Mouse (Mus musculus) Patski (cell line): ENCODE data around the gene Cntrob. TPM values are rescaled to one million over a fixed set of nuclear protein-coding genes. Genes with fewer than 3 reads are reported as not detected.

ENCODE experiments used
- ATAC-seq: fragments of 100-300 bp; one replicate; pipeline ENCODE4 v1.8.0; 2021
- CTCF ChIA-PET: fragments of 350-600 bp; sonication (Branson Sonifier 250); formaldehyde crosslinking; loops from one replicate; lab custom pipeline; 2022; ENCODE audit warnings: inconsistent platforms; lab: Charles Lee
- POLR2A ChIA-PET: fragments of 350-600 bp; sonication (Branson Sonifier 250); formaldehyde crosslinking; loops from one replicate; lab custom pipeline; 2022; ENCODE audit warnings: antibody characterized with exemption, inconsistent platforms; lab: Charles Lee
- DNase-seq: peaks from one replicate; pipeline ENCODE4 v3.0.0-alpha.2; 2011; ENCODE audit warnings: low read depth, low spot score
- H3K27me3 ChIP-seq: fragments of 371-371 bp; one replicate; pipeline ENCODE4 v1.5.1; 2021
- CTCF ChIP-seq: fragments of 100-300 bp; IDR thresholded peaks from one replicate; pipeline ENCODE4 v1.5.1; 2021
- in situ Hi-C: fragments of 300-500 bp; cut with MboI; formaldehyde crosslinking; loops from 3 replicates; pipeline ENCODE4 v1.11.1; 2018; ENCODE audit warnings: low pct_unique_long_range_greater_than_20kb, mixed read lengths
- polyA plus RNA-seq: library from polyadenylated mRNA; unstranded; gene quantifications from one replicate; pipeline ENCODE4 v1.2.3, GENCODE M21; 2021

Cntrob gene
- polyA plus RNA-seq, 1 experiment from 2014 or later = 21.1 TPM

DNA sequence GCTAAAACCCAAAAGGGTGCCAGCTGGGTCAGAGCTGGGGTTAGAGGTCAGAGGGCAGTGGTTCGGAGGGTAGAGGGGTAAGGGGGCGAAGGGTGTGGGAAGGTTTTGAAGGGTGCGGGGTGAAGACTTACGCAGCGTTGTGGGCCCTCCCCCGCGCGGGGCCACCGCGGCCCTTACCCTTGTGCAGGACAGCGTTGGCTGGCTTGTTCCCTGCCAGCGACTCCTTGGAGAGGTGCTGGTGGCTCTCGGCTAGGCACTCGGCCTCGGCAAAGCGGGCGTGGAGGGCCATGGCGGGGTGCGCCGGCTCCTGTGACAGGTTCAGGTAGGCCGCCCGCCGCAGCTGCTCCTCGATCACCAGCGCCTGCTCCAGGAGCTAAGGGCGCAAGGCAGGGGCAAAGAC is 22.9 kb upstream of the Cntrob start:
- ATAC-seq (no peak), DNase-seq (no peak)
- no peaks in the 10 kb centered on the region for H3K27me3 ChIP-seq
- ChIA-PET POLR2A (no interaction called here), CTCF (no interaction called here)
- in situ Hi-C loops = no loop called here
- no peak for TF ChIP-seq CTCF

DNA sequence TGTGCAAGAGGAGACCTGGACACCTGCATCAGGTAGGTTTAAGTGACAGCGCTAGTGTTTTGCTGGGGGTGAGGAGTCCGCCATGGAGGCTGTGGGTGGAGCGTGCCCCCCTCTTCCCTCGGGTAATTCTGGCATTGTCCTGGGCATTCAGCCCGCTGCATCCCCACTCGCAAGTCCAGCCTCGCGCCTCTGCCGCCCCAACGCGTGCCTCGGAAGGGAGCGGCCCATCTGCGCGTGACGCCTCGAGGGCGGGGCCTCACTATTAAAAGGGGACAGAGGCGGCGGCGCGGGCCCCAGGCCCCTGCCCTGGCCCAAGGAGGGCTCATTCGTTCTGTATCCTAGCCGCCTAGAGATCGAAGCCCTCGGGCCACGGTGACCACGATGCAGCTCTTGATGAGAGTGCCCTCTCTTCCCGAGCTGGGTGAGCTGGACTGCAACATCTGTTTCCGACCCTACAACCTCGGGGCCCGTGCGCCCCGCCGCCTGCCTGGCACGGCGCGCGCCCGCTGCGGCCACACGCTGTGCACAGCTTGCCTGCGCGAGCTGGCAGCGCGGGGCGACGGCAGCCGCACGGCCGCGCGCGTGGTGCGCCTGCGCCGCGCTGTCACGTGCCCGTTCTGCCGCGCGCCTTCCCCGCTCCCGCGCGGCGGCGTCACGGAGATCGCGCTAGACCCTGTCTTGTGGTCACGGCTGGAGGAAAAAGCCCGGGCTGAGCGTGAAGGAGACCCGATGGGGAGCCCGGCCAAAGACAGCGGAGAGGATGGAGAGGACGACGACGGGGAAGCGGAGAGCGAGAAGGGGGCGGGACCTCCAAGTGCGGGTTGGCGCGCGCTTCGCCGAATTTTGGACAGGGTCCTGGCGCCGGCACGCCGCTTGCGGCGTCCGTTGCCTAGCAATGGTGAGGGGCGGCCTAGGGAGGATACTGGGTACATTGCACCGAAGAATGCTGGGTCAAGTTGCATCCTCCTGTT is 16.9 kb upstream of the Cntrob start, which contains the start of gene Rnf227:
TSS of gene Rnf227 (plus strand) at position 301 of the 971 bp plus-strand sequence.
- no peak for TF ChIP-seq CTCF
- no peaks in the 10 kb centered on the region for H3K27me3 ChIP-seq
- POLR2A ChIA-PET = interaction anchor here (1.1 to 1.3 kb wide), 4 partner anchors 11 to 28 kb away, joined by 3 to 4 read pairs (median 4); partner anchors contain the start of gene Kcnab3
- CTCF ChIA-PET = no interaction called here
- in situ Hi-C loops = no loop called here
- DNase-seq (no peak), ATAC-seq (peak; percentile 26)

DNA sequence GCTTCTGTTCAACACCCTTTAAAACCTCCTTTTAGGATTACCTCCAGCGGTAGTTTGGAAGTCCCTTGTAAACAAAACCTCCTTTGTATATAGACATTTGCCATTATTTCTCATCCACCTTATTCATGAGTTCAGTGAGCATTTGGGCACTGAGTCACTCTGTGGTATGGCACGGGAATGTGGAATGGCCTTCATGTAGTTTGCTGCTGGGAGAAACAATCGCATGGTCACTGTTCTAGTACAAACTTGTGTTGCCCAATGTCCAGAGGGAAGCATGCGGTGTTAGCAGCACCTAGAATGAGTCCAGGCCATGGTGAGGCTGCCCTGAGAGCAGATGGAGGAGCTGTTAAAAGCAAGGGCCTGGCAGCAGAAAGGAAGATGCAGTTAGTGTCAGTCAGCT is 11.2 kb upstream of the Cntrob start:
- POLR2A ChIA-PET = interaction anchor here (0.6 kb wide), 1 partner anchor 97 kb away, joined by 3 read pairs; no protein-coding TSS in a partner anchor
- CTCF ChIA-PET = no interaction called here
- ATAC-seq (peak; percentile 68), DNase-seq (peak; percentile 49)
- in situ Hi-C loops = no loop called here
- no peaks in the 10 kb centered on the region for H3K27me3 ChIP-seq
- no peak for TF ChIP-seq CTCF

DNA sequence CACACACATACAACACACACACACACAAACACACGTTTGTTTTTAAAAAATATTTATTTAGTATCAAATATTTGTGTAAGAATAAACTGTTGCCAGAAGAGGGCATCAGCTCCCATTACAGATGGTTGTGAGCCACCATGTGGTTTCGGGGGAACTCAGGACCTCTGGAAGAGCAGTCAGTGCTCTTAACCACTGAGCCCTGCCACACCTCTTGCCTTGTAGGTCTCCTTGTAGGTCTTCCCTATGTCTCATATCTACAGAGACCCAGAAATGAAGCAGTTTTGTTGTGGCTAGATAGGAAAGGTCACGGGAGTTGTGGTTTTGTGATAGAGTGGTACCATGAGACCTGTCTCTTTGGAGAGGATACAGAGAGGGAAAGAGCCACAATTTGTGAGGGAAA is 10.3 kb upstream of the Cntrob start:
- H3K27me3 ChIP-seq = no peaks in the 10 kb centered on the region
- TF ChIP-seq CTCF = no peak
- ATAC-seq (no peak), DNase-seq (no peak)
- CTCF ChIA-PET = interaction anchor here (1.3 kb wide), 1 partner anchor 10 kb away, joined by 4 read pairs; the partner anchor contains the start of gene Trappc1
- in situ Hi-C loops = no loop called here
- POLR2A ChIA-PET = no interaction called here

DNA sequence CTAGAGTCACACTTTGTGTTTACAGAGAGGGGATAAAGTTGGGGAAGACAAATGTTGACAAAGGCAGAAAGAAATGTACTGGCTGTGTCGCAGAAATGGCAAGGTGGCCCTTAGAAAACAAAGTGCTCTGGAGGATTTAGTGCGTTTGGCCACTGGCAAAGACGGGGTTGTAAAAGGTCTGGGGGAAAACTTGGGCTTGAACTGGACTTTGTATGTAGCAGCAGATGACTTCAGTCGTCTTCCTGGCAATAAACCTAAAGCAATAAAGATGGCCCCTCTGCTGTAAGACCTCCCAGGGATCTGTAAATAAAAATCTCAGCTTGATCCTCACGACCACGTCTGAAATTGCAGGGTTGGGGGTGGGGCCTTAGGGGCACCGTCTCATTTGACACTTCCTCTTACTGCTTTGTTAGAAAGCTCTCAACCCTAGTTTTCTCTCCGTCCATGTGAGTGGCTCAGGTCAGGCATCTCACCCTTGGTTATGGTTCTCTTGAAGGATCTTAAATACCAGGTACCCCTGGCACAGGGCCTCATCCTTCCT is 9.2 kb upstream of the Cntrob start:
- CTCF ChIA-PET = interaction anchor here (0.7 to 1.3 kb wide), 4 partner anchors 8 to 64 kb away, joined by 3 to 4 read pairs (median 4); partner anchors contain the start of gene Trappc1
- ATAC-seq = no peak

DNA sequence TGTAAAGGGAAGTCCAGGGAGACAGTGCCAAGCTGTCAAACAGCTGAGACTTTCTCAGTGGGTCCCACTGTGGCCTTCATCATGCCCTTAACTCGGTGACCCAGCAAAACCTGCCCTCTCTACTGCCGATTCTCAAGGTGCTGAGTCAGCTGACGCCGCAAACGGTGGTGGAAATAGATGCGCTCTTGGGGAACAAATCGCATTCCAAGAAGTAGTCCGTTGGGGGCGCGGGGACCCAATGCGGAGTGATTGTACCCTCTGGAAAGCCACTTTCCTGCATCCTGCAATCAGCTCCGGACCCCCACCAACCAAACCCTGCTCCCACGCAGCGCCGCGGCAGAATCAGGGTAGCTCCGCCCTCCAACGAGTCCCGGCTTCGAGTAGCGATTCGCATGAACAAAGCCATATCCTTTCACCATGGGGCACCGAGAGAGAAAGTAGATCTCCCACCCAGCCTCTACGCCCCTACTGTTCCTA is 8.4 kb upstream of the Cntrob start:
- CTCF ChIA-PET = interaction anchor here (1.1 to 1.2 kb wide), 2 partner anchors 55 to 63 kb away, joined by 3 to 4 read pairs; no protein-coding TSS in a partner anchor
- ATAC-seq = no peak
- POLR2A ChIA-PET = no interaction called here
- in situ Hi-C loops = no loop called here
- no peaks in the 10 kb centered on the region for H3K27me3 ChIP-seq
- DNase-seq = no peak
- no peak for TF ChIP-seq CTCF

More for the DNA sequence above, 9.2 kb upstream of the Cntrob start:
- in situ Hi-C loops = no loop called here
- no peak for TF ChIP-seq CTCF
- POLR2A ChIA-PET = interaction anchor here (0.5 to 0.6 kb wide), 2 partner anchors 76 to 536 kb away, joined by 3 to 4 read pairs; no protein-coding TSS in a partner anchor
- H3K27me3 ChIP-seq = no peaks in the 10 kb centered on the region
- DNase-seq = no peak

DNA sequence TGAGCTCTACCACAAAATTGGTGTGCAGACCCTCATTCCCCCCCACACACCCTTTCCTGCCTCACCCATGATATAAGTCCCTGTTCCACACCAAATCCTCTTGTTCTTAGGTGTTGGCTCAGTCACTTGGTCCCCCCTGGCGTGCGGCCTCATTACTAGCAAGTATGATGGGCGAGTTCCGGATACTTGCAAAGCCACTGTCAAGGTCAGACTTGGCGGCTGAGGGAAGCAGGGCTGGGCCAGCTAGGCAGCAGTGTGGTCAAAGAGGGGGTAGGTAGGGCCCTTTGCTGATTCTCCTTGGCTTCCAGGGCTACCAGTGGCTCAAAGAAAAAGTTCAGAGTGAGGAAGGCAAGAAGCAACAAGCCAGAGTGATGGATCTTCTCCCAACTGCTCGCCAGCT is 7.6 kb upstream of the Cntrob start:
- H3K27me3 ChIP-seq = no peaks in the 10 kb centered on the region
- CTCF ChIA-PET = interaction anchor here (1.2 kb wide), 1 partner anchor 62 kb away, joined by 4 read pairs; no protein-coding TSS in a partner anchor
- no peak for ATAC-seq
- TF ChIP-seq CTCF = no peak
- in situ Hi-C loops = no loop called here
- no peak for DNase-seq
- POLR2A ChIA-PET = no interaction called here

DNA sequence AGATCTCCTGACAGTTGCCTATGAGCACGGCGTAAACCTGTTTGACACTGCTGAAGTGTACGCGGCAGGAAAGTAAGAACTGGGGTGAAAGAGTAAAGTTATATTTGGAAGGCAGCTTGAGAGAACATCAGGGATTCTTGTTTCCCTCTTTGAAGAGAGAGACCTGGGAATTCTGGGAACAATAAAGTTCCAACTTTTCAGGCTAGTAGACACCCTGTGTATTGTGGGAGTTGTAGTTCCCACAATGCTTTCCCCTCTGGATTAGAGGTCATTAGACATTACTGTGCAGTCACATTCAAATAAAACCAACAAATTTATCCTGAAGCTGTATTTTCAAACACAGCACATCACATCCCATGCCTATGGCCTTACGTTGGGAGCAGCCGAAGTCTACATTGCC is 4.9 kb upstream of the Cntrob start:
- H3K27me3 ChIP-seq = no peaks in the 10 kb centered on the region
- ATAC-seq (no peak), DNase-seq (no peak)
- ChIA-PET CTCF (interaction anchor here (1.0 to 1.9 kb wide), 3 partner anchors 59 to 185 kb away, joined by 3 to 6 read pairs (median 3); no protein-coding TSS in a partner anchor), POLR2A (interaction anchor here (1.2 kb wide), 1 partner anchor 11 kb away, joined by 4 read pairs; no protein-coding TSS in a partner anchor)
- in situ Hi-C loops = no loop called here
- TF ChIP-seq CTCF = no peak

DNA sequence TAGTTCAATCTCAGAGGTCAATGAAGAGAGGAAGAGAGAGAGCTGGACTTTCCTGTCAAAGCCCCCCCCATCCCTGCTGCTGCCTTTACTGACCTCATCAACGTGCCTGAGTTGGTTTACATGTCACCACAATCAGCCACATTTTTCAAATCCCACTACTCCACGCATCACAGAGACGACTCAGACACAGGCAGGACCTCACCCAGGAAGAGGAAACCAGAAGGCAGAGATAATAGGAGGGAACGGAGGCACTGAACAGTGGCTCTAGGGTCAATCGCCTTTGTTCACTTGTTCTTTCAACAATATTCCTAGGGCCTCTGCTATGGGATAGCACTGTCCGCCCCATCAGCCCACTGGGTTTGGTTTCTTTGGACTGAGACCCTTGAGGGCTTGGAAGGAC is 4.1 kb upstream of the Cntrob start:
- in situ Hi-C loops = no loop called here
- no peaks in the 10 kb centered on the region for H3K27me3 ChIP-seq
- ATAC-seq (no peak), DNase-seq (no peak)
- CTCF ChIA-PET = interaction anchor here (1.9 kb wide), 1 partner anchor 58 kb away, joined by 6 read pairs; no protein-coding TSS in a partner anchor
- TF ChIP-seq CTCF = no peak
- POLR2A ChIA-PET = interaction anchor here (1.2 kb wide), 1 partner anchor 12 kb away, joined by 4 read pairs; no protein-coding TSS in a partner anchor

DNA sequence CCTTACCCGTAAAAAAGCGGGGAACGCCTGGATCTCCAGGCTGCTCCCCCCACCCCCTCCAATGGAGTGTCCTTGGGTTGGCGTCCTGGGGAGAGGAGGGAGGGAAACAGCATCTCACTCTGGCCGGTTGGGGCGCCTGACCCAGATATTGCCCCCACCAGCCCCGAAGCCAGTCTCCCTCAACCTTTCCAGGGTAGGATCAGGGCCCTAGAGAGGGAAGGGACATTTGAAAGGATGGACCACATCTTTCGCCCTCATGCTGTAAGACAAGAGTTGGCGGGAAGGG is 3.5 kb upstream of the Cntrob start:
- no peak for ATAC-seq
- DNase-seq = no peak
- ChIA-PET POLR2A (interaction anchor here (1.5 kb wide), 1 partner anchor 41 kb away, joined by 6 read pairs; no protein-coding TSS in a partner anchor), CTCF (no interaction called here)
- H3K27me3 ChIP-seq = no peaks in the 10 kb centered on the region
- in situ Hi-C loops = no loop called here
- TF ChIP-seq CTCF = no peak
